Mouse (Mus musculus) brain, embryonic 14.5 days (tissue): ENCODE measurements at regions not wholly inside any gene's neighbourhood (a gene's known extent, or its start where the extent isn't known, plus 50 kb on each side); places are given as distances from the start of the nearest gene placed in this dataset.
A peak's percentile ranks its signal among the peaks of the same experiment; 100 is the strongest.

Experiments used
- DNase-seq: peaks from one replicate; pipeline ENCODE4 v3.0.0-alpha.2; 2011; ENCODE audit warnings: low read depth
- CTCF ChIP-seq: fragments of 200-500 bp; IDR thresholded peaks from 2 replicates; pipeline ENCODE4 v1.5.1; 2012; ENCODE audit warnings: inconsistent platforms, mild to moderate bottlenecking, moderate library complexity, borderline replicate concordance; ENCODE audit not compliant: insufficient read depth, insufficient read length; ENCODE audit errors: extremely low read depth
- POLR2A ChIP-seq: fragments of 200-500 bp; IDR thresholded peaks from 2 replicates; pipeline ENCODE4 v1.6.1; 2012; ENCODE audit warnings: mild to moderate bottlenecking, inconsistent platforms, borderline replicate concordance; ENCODE audit not compliant: poor library complexity, insufficient read depth, insufficient read length, severe bottlenecking; ENCODE audit errors: extremely low read depth

DNA sequence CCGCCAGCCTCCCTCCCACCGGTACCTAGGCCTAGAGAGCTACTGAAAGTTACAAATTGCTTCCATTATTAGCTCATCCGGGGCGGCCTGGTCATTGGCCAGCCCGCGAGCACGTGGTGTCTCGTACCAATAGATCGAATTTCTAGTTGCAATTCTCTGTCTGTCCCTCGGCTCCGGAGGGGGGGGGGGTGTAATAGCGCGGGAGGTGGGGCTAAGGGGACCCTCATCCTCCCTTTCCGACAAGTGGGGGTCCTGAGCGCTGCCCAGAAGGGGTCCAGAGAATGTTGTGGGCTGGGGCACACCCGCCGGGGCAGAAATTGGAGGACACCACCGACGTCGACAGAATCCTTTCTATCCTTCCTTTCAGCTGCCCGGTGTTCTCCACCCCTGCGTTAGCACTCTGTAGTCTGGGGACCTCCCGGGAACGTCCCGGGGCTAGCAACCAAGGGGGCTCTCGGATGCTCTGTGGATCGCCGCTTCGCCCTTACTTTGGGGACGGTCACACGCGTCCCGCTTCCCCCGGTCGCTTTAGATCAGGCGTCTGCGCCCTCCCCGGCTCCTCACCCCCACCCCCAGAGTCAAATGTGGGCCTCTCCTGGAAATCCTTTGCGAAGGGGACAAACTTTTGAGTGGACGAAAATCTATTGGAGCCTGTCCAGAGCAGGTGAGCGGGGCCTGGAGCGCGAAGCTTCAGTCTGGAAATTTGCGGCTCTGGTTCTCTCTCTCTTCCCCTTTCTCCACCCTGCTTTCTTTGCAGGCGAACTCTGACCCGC lies 64.6 kb downstream of the Smug1 start:
- DNase-seq: peak; percentile 58

DNA sequence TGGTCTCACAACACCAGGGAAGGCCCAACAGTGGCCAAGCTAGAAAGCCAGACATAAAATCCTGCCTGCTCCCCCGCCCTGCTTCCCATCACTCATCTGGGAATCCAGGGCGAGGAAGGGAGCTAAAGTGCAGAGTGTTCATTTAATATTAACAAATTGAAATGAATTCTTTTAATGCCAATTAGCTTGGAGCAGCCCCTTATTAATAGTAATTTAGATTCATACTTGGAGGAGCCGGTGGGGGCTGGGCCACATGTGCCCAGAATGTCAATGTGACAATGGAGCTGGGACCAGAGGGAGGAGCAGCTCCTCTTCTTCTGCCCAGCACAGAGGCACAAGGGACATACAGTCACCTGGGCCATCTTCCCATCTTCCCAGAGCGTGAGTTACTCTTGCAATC lies 66.8 kb downstream of the Smug1 start:
- TF ChIP-seq POLR2A: no peak
- TF ChIP-seq CTCF: no peak
- DNase-seq: peak; percentile 52

More for the DNA sequence above, 64.6 kb downstream of the Smug1 start:
- TF ChIP-seq CTCF (no peak), POLR2A (no peak)

DNA sequence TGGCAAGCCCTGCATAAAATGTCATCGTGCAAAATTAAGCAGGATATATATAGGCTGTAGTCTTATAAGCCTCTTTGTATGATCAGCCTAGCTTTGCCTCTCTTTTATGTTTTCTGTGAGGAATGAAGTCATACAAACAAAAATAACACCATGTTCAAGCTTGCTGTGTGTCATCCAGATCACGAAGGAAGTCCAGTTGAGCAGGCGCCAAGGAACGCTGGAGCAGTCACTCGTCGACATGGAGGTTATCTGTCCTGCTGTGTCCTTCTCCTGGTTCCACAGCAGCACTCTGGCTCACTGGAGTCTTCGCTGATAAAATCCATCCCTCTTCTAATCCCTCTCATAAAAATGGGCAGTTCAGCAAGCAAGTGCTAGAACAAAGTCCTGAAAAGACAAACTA lies 72.4 kb downstream of the Smug1 start:
- TF ChIP-seq POLR2A (no peak), CTCF (no peak)
- DNase-seq: no peak

DNA sequence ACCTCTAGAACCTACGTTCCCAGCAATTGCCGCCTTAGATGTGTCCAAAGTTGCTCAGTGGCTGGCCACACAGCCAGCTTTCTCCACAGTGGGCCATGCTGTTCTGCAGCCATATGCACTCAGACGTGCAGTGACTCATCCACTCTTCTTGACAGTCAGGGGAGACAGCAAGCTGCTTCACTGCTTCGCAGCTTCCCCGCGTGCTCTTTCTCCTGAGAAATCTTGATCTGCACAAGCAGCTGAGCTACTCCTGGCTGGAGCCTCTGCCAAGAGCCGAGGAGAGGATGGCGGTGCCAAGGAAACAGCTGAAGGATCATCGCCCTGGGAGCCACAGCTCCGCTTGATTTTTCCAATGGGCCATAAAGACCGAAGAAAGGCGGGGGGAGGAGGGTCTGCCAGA lies 73.2 kb downstream of the Smug1 start:
- peak; percentile 79 for DNase-seq
- TF ChIP-seq POLR2A: no peak
- TF ChIP-seq CTCF: no peak

DNA sequence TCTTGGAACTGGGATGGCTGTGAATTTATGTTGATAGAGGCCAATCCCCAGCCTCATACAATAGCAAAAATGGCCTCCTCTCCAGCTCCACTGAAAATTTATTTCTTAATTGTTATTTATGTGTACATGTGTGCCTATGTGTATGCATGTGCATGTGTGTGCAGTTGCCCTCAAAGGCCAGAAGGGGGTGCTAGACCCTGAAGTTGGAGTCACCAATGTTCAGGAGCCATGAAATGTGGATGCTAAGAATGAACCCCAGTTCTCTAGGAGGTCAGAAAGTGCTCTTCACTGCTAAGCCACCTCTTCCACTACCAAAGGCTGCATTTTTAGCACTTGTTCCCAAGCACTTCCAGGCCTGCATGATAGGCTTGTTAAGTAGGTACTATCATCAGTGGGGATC lies 73.8 kb downstream of the Hoxc4 start:
- peak; percentile 31; the same call in 1 of the 2 replicates for TF ChIP-seq CTCF
- TF ChIP-seq POLR2A: no peak
- no peak for DNase-seq

DNA sequence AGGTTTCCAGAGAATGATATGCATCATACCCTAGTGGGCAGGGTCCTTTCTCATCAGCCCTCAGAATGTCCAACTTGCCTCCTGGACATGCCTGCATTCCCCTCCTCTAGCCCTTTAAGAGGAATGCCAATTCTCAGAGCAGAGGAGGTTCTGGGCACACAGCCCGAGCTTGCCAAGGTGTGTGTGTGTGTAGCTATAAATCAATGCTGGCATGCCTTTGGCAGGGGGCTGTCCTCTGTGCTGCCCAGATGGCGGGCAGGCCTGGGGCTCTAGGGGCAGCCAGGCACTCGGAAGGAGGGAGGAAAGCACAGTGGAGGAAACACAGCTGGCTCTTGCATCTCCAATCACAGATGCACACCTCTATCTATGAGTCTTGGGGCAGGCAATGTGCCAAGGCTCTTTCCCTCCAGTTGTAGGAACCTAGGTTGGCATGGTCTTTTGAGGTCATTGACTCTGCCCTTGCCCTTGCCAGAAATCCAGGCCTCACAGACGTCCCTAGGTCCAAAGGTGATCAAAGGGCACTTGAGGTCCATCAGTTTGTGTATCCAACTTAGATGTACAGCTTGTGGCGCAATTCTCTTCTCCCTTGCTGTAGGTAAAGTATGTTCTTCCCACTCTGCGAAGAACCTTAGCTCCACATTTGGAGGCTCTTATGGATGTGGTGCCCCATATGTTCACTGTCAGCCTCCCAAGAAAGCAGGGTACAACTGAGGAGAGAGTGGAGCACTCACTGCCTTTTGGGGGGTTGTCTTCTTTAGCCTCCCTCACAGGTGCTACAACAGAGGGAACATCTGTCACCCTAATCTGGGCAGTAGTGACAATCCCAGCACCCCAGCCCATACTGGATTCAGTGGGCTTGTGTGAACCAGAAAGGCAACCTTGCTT lies 71.8 kb downstream of the Hoxc4 start:
- peak; percentile 45 for DNase-seq
- no peak for TF ChIP-seq CTCF
- no peak for TF ChIP-seq POLR2A

DNA sequence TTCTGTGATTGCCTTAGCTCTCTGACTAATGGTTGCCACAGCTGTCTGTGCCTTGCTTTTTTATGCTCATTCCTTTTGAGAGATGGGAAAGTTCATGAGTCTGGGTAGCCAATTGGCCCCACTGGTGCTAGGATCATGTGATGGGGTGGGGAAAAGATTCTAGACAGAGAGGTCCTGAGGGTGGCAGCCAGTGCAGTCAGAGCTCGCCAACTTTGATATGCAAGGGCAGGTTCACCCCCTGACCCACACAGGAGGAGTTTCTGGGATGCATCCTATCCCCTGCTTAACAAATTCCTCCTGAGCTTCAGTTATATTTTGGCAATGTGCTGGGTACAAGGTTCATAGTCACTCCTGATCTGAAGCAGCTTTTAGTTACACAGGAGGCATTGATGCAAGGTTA lies 71.1 kb downstream of the Hoxc4 start:
- no peak for TF ChIP-seq POLR2A
- no peak for TF ChIP-seq CTCF

DNA sequence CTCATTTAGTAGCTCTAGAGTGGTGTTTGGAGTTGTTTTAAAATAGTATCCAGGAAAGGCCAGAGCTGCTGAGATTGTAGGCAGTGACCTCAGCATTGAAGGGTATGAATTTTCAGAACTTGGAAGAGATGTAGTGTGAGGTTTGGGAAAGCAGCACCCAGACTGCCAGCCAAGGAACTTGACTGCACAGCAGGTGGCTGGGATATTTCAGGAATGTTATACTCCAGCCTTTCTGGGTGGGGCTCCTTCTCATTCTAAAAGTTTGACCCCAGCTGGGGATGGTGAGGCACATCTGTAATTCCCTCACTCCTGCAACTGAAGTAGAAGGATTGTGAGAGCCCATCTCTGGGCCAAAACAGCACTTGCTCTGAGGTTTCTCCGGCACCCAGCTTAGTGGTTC lies 70.7 kb downstream of the Hoxc4 start:
- DNase-seq: no peak
- TF ChIP-seq POLR2A: no peak
- no peak for TF ChIP-seq CTCF

More for the DNA sequence above, 71.1 kb downstream of the Hoxc4 start:
- DNase-seq: no peak

DNA sequence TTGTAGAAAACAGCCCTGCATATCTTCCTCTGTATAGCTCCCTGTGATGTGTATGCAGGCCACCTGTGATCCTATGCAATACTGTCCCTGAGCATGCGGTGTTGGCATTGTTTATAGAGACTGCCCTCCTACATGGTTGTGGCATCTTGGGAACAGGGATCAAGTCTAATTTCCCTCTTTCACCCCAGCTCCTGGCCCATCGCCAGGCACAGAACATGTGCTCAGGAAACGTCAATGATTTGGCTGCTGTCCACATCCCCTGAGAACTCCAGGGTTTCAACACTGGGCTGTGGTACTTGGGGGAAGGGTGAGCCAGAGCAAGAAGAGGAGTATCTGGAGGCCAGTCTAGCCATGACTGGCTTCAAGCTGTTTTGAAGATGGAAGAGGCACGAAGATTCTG lies 68.5 kb downstream of the Hoxc4 start:
- TF ChIP-seq CTCF (no peak), POLR2A (no peak)

DNA sequence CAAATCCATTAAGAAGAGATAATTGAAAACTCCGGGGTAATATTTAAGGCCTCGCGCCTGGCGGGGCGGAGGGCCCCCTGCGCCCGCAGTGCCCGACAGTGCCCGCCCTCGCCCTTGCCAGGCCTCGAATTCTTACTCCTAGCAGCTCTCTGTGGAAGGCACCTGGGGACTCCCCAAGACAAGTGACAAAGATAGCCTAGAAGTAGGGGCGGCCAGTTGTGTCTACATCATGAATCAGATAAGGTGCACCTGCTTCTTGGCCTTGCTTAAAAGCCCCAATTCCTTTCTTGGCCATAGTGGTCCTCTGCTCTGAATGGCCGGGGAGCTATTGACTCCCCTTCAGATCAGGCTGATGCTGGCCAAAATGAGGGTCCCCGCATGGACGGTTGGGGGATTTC lies 67.9 kb downstream of the Hoxc4 start:
- TF ChIP-seq CTCF: no peak
- no peak for TF ChIP-seq POLR2A
- no peak for DNase-seq

More for the DNA sequence above, 68.5 kb downstream of the Hoxc4 start:
- DNase-seq: peak; percentile 92
